Mouse (Mus musculus): ENCODE measurements around the gene Rab14.

Rab14 gene

GRCm38 (mm10) chr2:35199971-35200897 is 686 bp downstream of the Rab14 start:
- peak; percentile 46 for DNase-seq (ENCODE audit: low read depth, low spot score)

- peak; percentile 45 for DNase-seq (ENCODE audit: low read depth, low spot score)
These were observed 1.4 kb downstream of the Rab14 start for GRCm38 (mm10) chr2:35199541-35199940.

- no peak for DNase-seq (ENCODE audit: low read depth, low spot score)
These were observed 5.0 kb downstream of the Rab14 start for GRCm38 (mm10) chr2:35195626-35196544.

- DNase-seq (ENCODE audit: low read depth, low spot score) = no peak
These were observed 6.9 kb downstream of the Rab14 start for GRCm38 (mm10) chr2:35193976-35194375.

- DNase-seq (ENCODE audit: low read depth, low spot score) = no peak
These were observed 12.0 kb downstream of the Rab14 start for GRCm38 (mm10) chr2:35188929-35189328.

GRCm38 (mm10) chr2:35183115-35183673 is 17.7 kb downstream of the Rab14 start:
- DNase-seq (ENCODE audit: low read depth, low spot score) = no peak

- DNase-seq (ENCODE audit: low read depth, low spot score) = no peak
These were observed 22.8 kb downstream of the Rab14 start for GRCm38 (mm10) chr2:35178153-35178552.

GRCm38 (mm10) chr2:35175281-35176065 is 25.4 kb downstream of the Rab14 start:
- no peak for DNase-seq (ENCODE audit: low read depth, low spot score)

- no peak for DNase-seq (ENCODE audit: low read depth, low spot score)
These were observed 26.8 kb downstream of the Rab14 start for GRCm38 (mm10) chr2:35174100-35174499.

GRCm38 (mm10) chr2:35173666-35174065 is 27.3 kb downstream of the Rab14 start:
- no peak for DNase-seq (ENCODE audit: low read depth, low spot score)

GRCm38 (mm10) chr2:35172246-35172645 is 28.7 kb downstream of the Rab14 start:
- no peak for DNase-seq (ENCODE audit: low read depth, low spot score)

- no peak for DNase-seq (ENCODE audit: low read depth, low spot score)
These were observed 29.5 kb downstream of the Rab14 start for GRCm38 (mm10) chr2:35171341-35171861.

- DNase-seq (ENCODE audit: low read depth, low spot score) = no peak
These were observed 31.5 kb downstream of the Rab14 start for GRCm38 (mm10) chr2:35169452-35169851.

GRCm38 (mm10) chr2:35166816-35167215 is 34.1 kb downstream of the Rab14 start:
- DNase-seq (ENCODE audit: low read depth, low spot score) = no peak

GRCm38 (mm10) chr2:35165416-35165815 is 35.5 kb downstream of the Rab14 start:
- DNase-seq (ENCODE audit: low read depth, low spot score) = no peak

- no peak for DNase-seq (ENCODE audit: low read depth, low spot score)
These were observed 37.5 kb downstream of the Rab14 start for GRCm38 (mm10) chr2:35163396-35163795.

GRCm38 (mm10) chr2:35161846-35162488 is 39.0 kb downstream of the Rab14 start:
- no peak for DNase-seq (ENCODE audit: low read depth, low spot score)

- no peak for DNase-seq (ENCODE audit: low read depth, low spot score)
These were observed 40.7 kb downstream of the Rab14 start for GRCm38 (mm10) chr2:35160206-35160605.

- DNase-seq (ENCODE audit: low read depth, low spot score) = no peak
These were observed 42.6 kb downstream of the Rab14 start for GRCm38 (mm10) chr2:35158358-35158757.

GRCm38 (mm10) chr2:35157836-35158235 is 43.1 kb downstream of the Rab14 start:
- DNase-seq (ENCODE audit: low read depth, low spot score) = no peak
